Mouse (Mus musculus): ENCODE data around the gene Agtpbp1.

- TF ChIP-seq CTCF (IDR thresholded peaks at IDR 0.05; ENCODE audit: low read depth, low read length) (no peak), POLR2AphosphoS5 (IDR thresholded peaks at IDR 0.05; ENCODE audit: insufficient replicate concordance, low read depth, low read length) (no peak), GATA1 (IDR thresholded peaks at IDR 0.05; ENCODE audit: borderline replicate concordance, low read length) (no peak), TAL1 (conservative IDR thresholded peaks at IDR 0.05; ENCODE audit: low read depth, low read length) (no peak), GATA2 (IDR thresholded peaks at IDR 0.05; ENCODE audit: borderline replicate concordance, low read depth, low read length) (no peak)
These were observed 131.4 kb downstream of the Agtpbp1 start for GRCm38 (mm10) chr13:59453582-59453981.

All from G1E (cell line).